In the genomic region with DNA sequence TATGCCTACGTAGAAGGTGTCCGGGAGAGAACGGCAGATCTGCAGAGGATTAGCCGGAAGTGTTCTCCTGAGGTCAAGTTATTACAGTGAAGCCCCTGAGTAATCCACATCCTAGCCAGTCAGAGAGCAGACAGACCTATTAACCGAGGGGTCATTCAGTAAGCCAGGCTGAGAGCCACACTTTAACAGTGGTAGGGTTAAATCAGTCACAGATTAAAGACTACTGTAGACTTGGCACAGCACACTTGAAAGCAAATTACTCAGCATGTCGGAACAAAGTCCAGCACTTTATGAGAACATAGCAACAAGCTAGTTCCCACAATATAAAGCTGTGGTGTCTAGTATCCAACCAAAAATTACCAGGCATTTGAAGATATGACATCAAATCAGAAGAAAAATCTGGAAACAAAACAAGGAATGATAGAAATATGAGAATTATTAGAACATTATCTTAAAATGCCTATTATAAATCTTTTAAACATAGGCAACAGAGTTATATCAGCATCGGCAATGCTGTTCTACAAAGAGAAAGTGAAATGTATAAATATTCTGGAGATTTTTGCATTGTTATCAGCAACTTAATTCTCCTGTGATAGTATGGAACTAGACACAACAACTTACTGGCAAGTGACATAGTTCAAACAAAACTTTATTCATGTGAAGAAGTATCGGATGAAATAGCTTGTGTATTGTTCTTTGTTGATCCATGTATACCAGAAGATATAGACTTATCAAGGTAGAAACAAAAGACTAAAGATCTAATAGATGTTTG, we compare ENCODE assay signal across 27 mouse cellular contexts.
DNase-seq lines count a peak whose midpoint lies in the region; ATAC-seq and TF ChIP-seq lines count a peak whose summit lies in the region.
"Had no signal": no experiment of that assay in that cellular context is flagged by ENCODE, and none has a peak within 500 bp of the region (broad histone marks: within the 10 kb centered on the region; RNA-seq: fewer than 3 reads in every experiment).

No protein-coding gene starts in this region.

- no peak overlapping the region for H3K9ac ChIP-seq in liver, adult 2 months (ENCODE audit: low read depth, low read length)
- no peak overlapping the region for H3K9ac ChIP-seq in liver, embryonic 12.5 days
- no peak overlapping the region for H3K9ac ChIP-seq in kidney, embryonic 14.5 days (ENCODE audit: low read depth, low read length)
- H3K9ac ChIP-seq: embryonic facial prominence, embryonic 15.5 days; heart, embryonic 15.5 days; hindbrain, embryonic 14.5 days; limb, embryonic 15.5 days; neural tube, embryonic 15.5 days had no signal

- WGBS in liver, adult 2 months = 67% methylated on average over 8 of the region's 8 CpGs
- 71% methylated on average over 8 of the region's 8 CpGs for WGBS in liver, embryonic 12.5 days (ENCODE audit: insufficient replicate concordance)
- 79% methylated on average over 8 of the region's 8 CpGs for WGBS in kidney, embryonic 14.5 days
- WGBS in forebrain, embryonic 10.5 days = 91% methylated on average over 8 of the region's 8 CpGs

- no peaks in the 10 kb centered on the region for H3K79me2 ChIP-seq in liver, adult 2 months (ENCODE audit: control insufficient read depth, insufficient read depth, low read length)

- peak; percentile 53 for DNase-seq in liver, adult 2 months (ENCODE audit: extremely low read depth, low read depth, low spot score)
- DNase-seq in kidney, postnatal 25 days = peak; percentile 51 to 78
- no peak for DNase-seq in cerebellum, adult 11-12 months
- DNase-seq in cerebellum, adult 9-11 months = no peak
- DNase-seq in heart, adult 18-20 months = no peak
- no peak for DNase-seq in forebrain, embryonic 10.5 days (ENCODE audit: extremely low spot score, low spot score)
- DNase-seq: adrenal gland, postnatal 10 days; cerebellum, adult 2 months; cerebellum, postnatal 36 days; embryo, embryonic 11 days; gastrocnemius, postnatal 25 days; heart, adult 2 months; heart, postnatal 4 days; left cerebral cortex, postnatal 4 days; right cerebral cortex, postnatal 14 days had no signal

- no peak overlapping the region for H3K27ac ChIP-seq in liver, adult 2 months (replicated peaks; ENCODE audit: insufficient read depth, low read depth, low read length)
- H3K27ac ChIP-seq in liver, embryonic 12.5 days = no peak overlapping the region
- no peak overlapping the region for H3K27ac ChIP-seq in kidney, embryonic 14.5 days (ENCODE audit: low read depth, low read length)
- no peak overlapping the region for H3K27ac ChIP-seq in forebrain, embryonic 10.5 days
- H3K27ac ChIP-seq: embryonic facial prominence, embryonic 15.5 days; heart, adult 2 months; heart, embryonic 15.5 days; hindbrain, embryonic 14.5 days; left cerebral cortex, adult 2 months; limb, embryonic 15.5 days; macrophage; midbrain, embryonic 10.5 days; neural tube, embryonic 15.5 days had no signal

- H3K36me3 ChIP-seq in liver, adult 2 months (ENCODE audit: control insufficient read depth, insufficient read depth, low read length) = no peaks in the 10 kb centered on the region
- no peaks in the 10 kb centered on the region for H3K36me3 ChIP-seq in liver, embryonic 12.5 days
- H3K36me3 ChIP-seq in kidney, embryonic 14.5 days (ENCODE audit: control insufficient read depth, insufficient read depth, low read length) = no peaks in the 10 kb centered on the region
- no peaks in the 10 kb centered on the region for H3K36me3 ChIP-seq in forebrain, embryonic 10.5 days (replicated peaks)
- H3K36me3 ChIP-seq: embryonic facial prominence, embryonic 15.5 days; heart, embryonic 15.5 days; limb, embryonic 15.5 days; midbrain, embryonic 10.5 days; neural tube, embryonic 15.5 days had no signal

- H3K4me3 ChIP-seq in liver, adult 2 months (ENCODE audit: insufficient read depth, low read depth, low read length) = no peak overlapping the region
- H3K4me3 ChIP-seq in liver, embryonic 12.5 days = no peak overlapping the region
- no peak overlapping the region for H3K4me3 ChIP-seq in kidney, embryonic 14.5 days (ENCODE audit: low read length)
- no peak overlapping the region for H3K4me3 ChIP-seq in forebrain, embryonic 10.5 days
- H3K4me3 ChIP-seq: embryonic facial prominence, embryonic 15.5 days; heart, adult 2 months; heart, embryonic 15.5 days; left cerebral cortex, adult 2 months; limb, embryonic 15.5 days; midbrain, embryonic 10.5 days; neural tube, embryonic 15.5 days had no signal

- 0 out of 2 replicates have a peak, but pooled peaks cover 3% of the 10 kb centered on the region for H3K9me3 ChIP-seq in liver, embryonic 12.5 days (replicated peaks)
- H3K9me3 ChIP-seq in kidney, embryonic 14.5 days (ENCODE audit: control insufficient read depth, low read length) = 0 out of 2 replicates have a peak, but pooled peaks cover 3% of the 10 kb centered on the region
- no peaks in the 10 kb centered on the region; the same call in 1 of the 2 replicates for H3K9me3 ChIP-seq in forebrain, embryonic 10.5 days
- H3K9me3 ChIP-seq: embryonic facial prominence, embryonic 15.5 days; heart, embryonic 15.5 days; limb, embryonic 15.5 days; midbrain, embryonic 10.5 days; neural tube, embryonic 15.5 days had no signal

- TF ChIP-seq CTCF in liver, adult 2 months (IDR thresholded peaks at IDR 0.05; ENCODE audit: low read depth, low read length) = no peak

- ATAC-seq in liver, embryonic 12.5 days = no peak
- ATAC-seq in kidney, embryonic 14.5 days (ENCODE audit: low FRiP score, low TSS enrichment) = peak; percentile 69; the same call in 1 of the 2 replicates
- ATAC-seq: inflammation-experienced regulatory T-cells, adult 6 months; lung, postnatal 0 days had no signal

- TF ChIP-seq POLR2A in liver, adult 2 months (IDR thresholded peaks at IDR 0.05; ENCODE audit: extremely low read depth, insufficient read depth, low read length) = no peak

- H3K4me2 ChIP-seq in liver, embryonic 12.5 days = no peak overlapping the region
- H3K4me2 ChIP-seq in kidney, embryonic 14.5 days (replicated peaks; ENCODE audit: low read depth, low read length) = no peak overlapping the region
- H3K4me2 ChIP-seq: embryonic facial prominence, embryonic 15.5 days; heart, embryonic 15.5 days; hindbrain, embryonic 14.5 days; limb, embryonic 15.5 days; neural tube, embryonic 15.5 days had no signal

- H3K4me1 ChIP-seq in liver, adult 2 months (ENCODE audit: control insufficient read depth, insufficient read depth, low read length) = no peaks in the 10 kb centered on the region
- H3K4me1 ChIP-seq in liver, embryonic 12.5 days = no peaks in the 10 kb centered on the region
- no peaks in the 10 kb centered on the region for H3K4me1 ChIP-seq in kidney, embryonic 14.5 days (ENCODE audit: control insufficient read depth, insufficient read depth, low read length)
- no peaks in the 10 kb centered on the region for H3K4me1 ChIP-seq in forebrain, embryonic 10.5 days
- H3K4me1 ChIP-seq: embryonic facial prominence, embryonic 15.5 days; heart, embryonic 15.5 days; limb, embryonic 15.5 days; midbrain, embryonic 10.5 days; neural tube, embryonic 15.5 days had no signal

- H3K27me3 ChIP-seq in liver, adult 2 months (ENCODE audit: control insufficient read depth, insufficient read depth, low read length) = no peaks in the 10 kb centered on the region
- H3K27me3 ChIP-seq in liver, embryonic 12.5 days (replicated peaks) = no peaks in the 10 kb centered on the region
- no peaks in the 10 kb centered on the region for H3K27me3 ChIP-seq in kidney, embryonic 14.5 days (ENCODE audit: control insufficient read depth, insufficient read depth, low read length)
- no peaks in the 10 kb centered on the region for H3K27me3 ChIP-seq in forebrain, embryonic 10.5 days (ENCODE audit: poor library complexity, severe bottlenecking)
- H3K27me3 ChIP-seq: embryonic facial prominence, embryonic 15.5 days; heart, embryonic 15.5 days; limb, embryonic 15.5 days; neural tube, embryonic 15.5 days had no signal

Comparison
In these comparisons a context has a peak if more than half of its experiments do, and no peak if none do; other contexts are left out.
1. DNase-seq: peak in liver, adult 2 months (single experiment) and kidney, postnatal 25 days (2 of 2); none in cerebellum, adult 11-12 months (single experiment), cerebellum, adult 9-11 months (single experiment), heart, adult 18-20 months (0 of 2) and forebrain, embryonic 10.5 days (single experiment).